Mouse (Mus musculus) megakaryocyte, embryonic 14.5 days (primary cell): Measurements from ENCODE around the gene Pcp4.

Experiments
- FLI1 ChIP-seq: IDR thresholded peaks from 2 replicates; pipeline ENCODE4 v1.6.1; 2012; ENCODE audit warnings: low read length, inconsistent platforms, mixed read lengths
- GATA1 ChIP-seq: IDR thresholded peaks from 3 replicates; pipeline ENCODE4 v1.6.1; 2012; ENCODE audit warnings: mixed read lengths, low read length, inconsistent platforms, borderline replicate concordance

GRCm38 (mm10) chr16:96558341-96558740 is 90.9 kb downstream of the Pcp4 start:
- TF ChIP-seq GATA1 (no peak), FLI1 (no peak)
